Mouse (Mus musculus): ENCODE data around the gene Npdc1. TPM values are rescaled to one million over a fixed set of nuclear protein-coding genes. Genes with fewer than 3 reads are reported as not detected.

Gene Npdc1
- total and polyA plus RNA-seq, 2 experiments from 2014 or later = 234 to 481 TPM

DNA sequence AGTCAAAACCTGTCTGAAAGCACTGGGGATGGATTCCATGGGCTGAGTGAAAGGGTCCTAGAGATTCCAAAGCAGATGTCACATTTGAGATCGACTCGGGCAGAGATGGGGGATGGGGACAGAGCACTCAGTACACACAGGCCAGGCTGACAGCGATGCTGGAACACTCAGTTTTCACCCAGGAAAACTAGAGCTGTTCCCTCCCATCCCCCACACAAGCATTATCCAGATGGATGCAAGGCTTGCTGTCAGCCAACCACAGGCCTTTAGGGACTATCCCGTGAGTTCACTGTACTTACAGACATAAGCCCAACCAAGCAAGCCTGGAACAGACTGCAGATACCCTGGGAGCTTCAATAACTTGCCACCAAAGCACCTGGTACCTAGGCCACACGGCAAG lies 7.9 kb upstream of the Npdc1 start:
- no peak overlapping the region for H3K4me2 ChIP-seq (ENCODE audit: low read depth, low read length, poor library complexity, severe bottlenecking)
- H3K9ac ChIP-seq (replicated peaks; ENCODE audit: low read length, poor library complexity, severe bottlenecking) = no peak overlapping the region
- ATAC-seq (ENCODE audit: low FRiP score) = no peak
- DNase-seq (ENCODE audit: low spot score) = no peak
- H3K36me3 ChIP-seq (ENCODE audit: insufficient read depth, low read length) = no peaks in the 10 kb centered on the region
- TF ChIP-seq CTCF (IDR thresholded peaks at IDR 0.05) = no peak
- 0 out of 2 replicates have a peak, but pooled peaks cover 3% of the 10 kb centered on the region for H3K4me1 ChIP-seq (ENCODE audit: insufficient read depth, low read length)
- WGBS = 76% methylated on average over 5 of the region's 5 CpGs
- no peak overlapping the region for H3K4me3 ChIP-seq (ENCODE audit: low read depth, low read length)
- H3K9me3 ChIP-seq (ENCODE audit: low read length) = no peaks in the 10 kb centered on the region
- H3K27me3 ChIP-seq (ENCODE audit: insufficient read depth, low read length) = peaks cover 12% of the 10 kb centered on the region
- no peak overlapping the region for H3K27ac ChIP-seq (ENCODE audit: low read depth, low read length)

DNA sequence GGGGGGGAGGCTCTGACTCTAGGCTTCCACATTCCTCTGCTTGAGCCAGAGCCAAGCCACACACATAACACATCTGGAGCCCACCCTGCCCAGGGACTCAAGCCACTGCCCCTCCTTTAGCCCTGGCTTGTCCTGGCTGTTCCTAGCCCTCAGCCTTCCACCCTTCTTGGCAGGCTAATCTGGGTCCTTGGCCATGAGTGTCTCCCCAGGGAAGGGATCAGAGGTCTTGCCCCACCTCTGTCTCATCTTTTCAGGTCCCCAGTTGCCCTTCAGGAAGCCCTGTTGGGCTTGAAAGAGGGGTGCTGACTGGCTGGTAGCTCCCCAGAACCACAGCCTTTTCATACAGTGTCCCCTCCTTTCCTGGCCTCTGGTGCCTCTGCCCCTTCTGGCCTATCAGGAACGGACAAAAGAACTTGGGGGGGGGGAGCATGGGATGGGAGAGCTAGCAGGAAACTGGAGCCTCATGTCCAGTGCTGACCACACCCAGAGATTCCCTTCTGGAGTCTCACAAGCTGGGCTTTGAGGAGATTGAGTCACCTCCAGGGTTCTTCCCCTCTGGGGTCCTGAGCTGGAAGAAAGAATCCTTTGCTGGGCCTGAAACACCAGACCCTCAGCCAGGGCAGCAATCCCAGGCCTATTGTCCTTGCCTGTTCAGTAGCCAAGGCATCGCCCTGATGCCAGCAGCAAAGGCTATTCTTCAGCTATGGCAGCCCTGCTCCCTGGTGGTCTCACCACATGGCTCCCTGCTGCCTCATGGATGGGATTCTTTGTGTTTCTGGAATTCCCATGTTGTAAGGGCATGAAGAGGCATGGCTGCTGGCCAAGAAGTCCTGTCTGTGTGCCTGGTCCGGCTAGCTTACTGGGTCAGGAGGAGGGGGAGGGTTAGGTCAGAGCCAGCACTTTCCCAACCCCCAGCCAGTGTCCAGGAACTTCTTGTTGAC lies 4.6 kb upstream of the Npdc1 start:
- ATAC-seq (ENCODE audit: low FRiP score) = peak; percentile 74
- peak overlapping the region; percentile 38; the same call in 1 of the 2 replicates for H3K27ac ChIP-seq (ENCODE audit: low read depth, low read length)
- peaks cover 40% of the 10 kb centered on the region for H3K27me3 ChIP-seq (ENCODE audit: insufficient read depth, low read length)

DNA sequence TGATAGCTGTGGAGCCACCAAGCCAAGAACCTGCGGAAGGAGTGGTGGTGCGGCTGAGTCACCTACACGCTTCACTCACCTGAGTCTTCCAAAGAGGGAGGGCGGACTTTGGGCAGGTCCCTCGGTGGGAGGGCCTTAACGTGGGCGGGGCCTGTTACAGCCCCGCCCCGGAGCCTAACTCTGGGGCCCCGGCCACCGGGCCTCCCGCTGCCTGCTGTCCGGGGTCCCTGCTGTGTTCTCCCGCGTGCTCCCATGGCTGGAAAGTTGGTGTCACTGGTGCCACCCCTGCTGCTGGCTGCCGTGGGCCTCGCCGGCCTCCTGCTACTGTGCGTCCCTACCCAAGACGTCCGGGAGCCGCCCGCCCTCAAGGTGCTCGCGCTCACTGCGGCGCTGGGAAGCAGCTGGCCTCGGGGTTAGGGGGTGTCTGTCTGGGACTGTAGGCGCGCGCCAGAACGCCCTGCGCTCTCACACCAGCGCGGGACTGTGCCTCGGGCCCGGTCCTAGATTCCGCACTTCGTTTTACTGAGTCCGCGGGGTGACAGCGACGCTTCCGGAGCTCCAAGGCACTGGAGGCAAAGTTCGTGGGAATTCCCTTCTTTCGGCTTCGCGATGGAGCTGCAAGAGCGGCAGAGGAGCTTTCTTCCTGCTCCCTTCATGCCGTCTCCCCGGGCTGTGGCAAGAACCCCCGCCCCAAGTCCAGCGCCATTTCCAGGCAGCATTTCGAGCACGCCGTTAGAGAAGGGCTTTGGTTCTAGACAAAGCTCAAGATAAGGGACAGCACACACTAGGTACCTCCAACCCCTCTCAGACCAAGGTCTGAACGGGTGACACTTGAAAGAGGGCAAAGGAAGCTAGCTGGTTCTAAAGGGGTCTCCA lies 3.2 kb upstream of the Npdc1 start, which contains the start of gene Entpd2:
TSS of gene Entpd2 (plus strand) at position 154 of the 876 bp plus-strand sequence.
- peaks cover 13% of the 10 kb centered on the region; the same call in 1 of the 2 replicates for H3K4me1 ChIP-seq (ENCODE audit: insufficient read depth, low read length)
- TF ChIP-seq CTCF (IDR thresholded peaks at IDR 0.05) = peak; percentile 44
- H3K36me3 ChIP-seq (ENCODE audit: insufficient read depth, low read length) = no peaks in the 10 kb centered on the region
- no peak within 1 kb of the TSS; the same call in 1 of the 2 replicates for H3K9ac ChIP-seq (replicated peaks; ENCODE audit: low read length, poor library complexity, severe bottlenecking)
- H3K9me3 ChIP-seq (ENCODE audit: low read length) = no peaks in the 10 kb centered on the region
- H3K4me2 ChIP-seq (ENCODE audit: low read depth, low read length, poor library complexity, severe bottlenecking) = peak within 1 kb of the TSS; percentile 62
- WGBS = 2% methylated on average over 57 of the region's 57 CpGs
- 0 out of 2 replicates have a peak within 1 kb of the TSS, but pooled peaks have one; percentile 19 for H3K27ac ChIP-seq (ENCODE audit: low read depth, low read length)
- peak within 1 kb of the TSS; percentile 34 for H3K4me3 ChIP-seq (ENCODE audit: low read depth, low read length)
- H3K27me3 ChIP-seq (ENCODE audit: insufficient read depth, low read length) = peaks cover 40% of the 10 kb centered on the region
- ATAC-seq (ENCODE audit: low FRiP score) (no peak), DNase-seq (ENCODE audit: low spot score) (peak; percentile 69)

More for the DNA sequence above, 4.6 kb upstream of the Npdc1 start:
- Histone ChIP-seq H3K4me1 (ENCODE audit: insufficient read depth, low read length) (0 out of 2 replicates have a peak, but pooled peaks cover 8% of the 10 kb centered on the region), H3K9me3 (ENCODE audit: low read length) (no peaks in the 10 kb centered on the region), H3K9ac (replicated peaks; ENCODE audit: low read length, poor library complexity, severe bottlenecking) (no peak overlapping the region), H3K36me3 (ENCODE audit: insufficient read depth, low read length) (no peaks in the 10 kb centered on the region), H3K4me3 (ENCODE audit: low read depth, low read length) (no peak overlapping the region), H3K4me2 (ENCODE audit: low read depth, low read length, poor library complexity, severe bottlenecking) (no peak overlapping the region)
- TF ChIP-seq CTCF (IDR thresholded peaks at IDR 0.05) = no peak
- WGBS = 15% methylated on average over 3 of the region's 3 CpGs
- peak; percentile 86 for DNase-seq (ENCODE audit: low spot score)

DNA sequence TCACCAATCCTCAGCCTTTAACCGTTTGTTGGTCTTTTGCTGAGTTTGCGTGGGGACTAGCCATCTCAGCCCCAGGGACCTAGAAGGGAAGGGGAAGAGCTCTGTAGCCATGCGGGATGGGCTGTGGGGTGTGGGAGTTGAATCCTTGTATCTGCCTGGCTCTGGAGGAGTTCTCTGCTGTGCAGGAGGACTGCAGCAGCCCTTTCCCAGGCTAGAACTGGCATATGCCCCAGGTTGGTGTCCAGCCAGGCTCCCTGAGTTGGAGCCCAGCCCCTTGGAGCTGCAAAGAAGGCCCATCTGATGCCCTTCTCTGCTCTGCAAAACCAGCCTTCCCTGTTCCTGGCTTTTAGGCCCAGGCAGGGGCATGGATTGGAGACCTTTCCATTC lies 2.6 kb upstream of the Npdc1 start:
- peaks cover 40% of the 10 kb centered on the region for H3K27me3 ChIP-seq (ENCODE audit: insufficient read depth, low read length)

DNA sequence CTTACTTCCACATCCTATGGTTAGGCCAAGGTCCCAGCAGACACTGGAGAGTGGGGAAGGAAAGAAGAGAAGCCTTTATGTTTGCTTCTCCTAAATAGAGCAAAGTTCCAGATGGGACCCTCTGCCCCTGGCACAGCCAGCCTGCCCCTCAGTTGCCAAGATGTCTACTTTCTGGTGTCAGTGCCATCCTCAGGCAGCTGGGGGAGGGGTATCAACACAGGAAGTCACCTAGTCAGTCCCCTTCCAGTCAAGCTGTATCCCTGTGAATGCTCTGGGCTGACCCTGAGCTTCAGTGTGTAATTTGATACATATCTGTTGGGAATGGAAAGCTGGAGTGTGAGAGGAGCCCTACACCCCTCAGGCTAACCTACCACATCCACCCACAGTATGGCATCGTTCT lies 2.1 kb upstream of the Npdc1 start:
- no peak for DNase-seq (ENCODE audit: low spot score)
- peaks cover 13% of the 10 kb centered on the region; the same call in 1 of the 2 replicates for H3K4me1 ChIP-seq (ENCODE audit: insufficient read depth, low read length)
- no peak overlapping the region for H3K9ac ChIP-seq (replicated peaks; ENCODE audit: low read length, poor library complexity, severe bottlenecking)
- no peaks in the 10 kb centered on the region for H3K9me3 ChIP-seq (ENCODE audit: low read length)
- WGBS = 60% methylated on average over 1 of the region's 1 CpGs
- no peak for ATAC-seq (ENCODE audit: low FRiP score)
- no peak overlapping the region for H3K27ac ChIP-seq (ENCODE audit: low read depth, low read length)
- TF ChIP-seq CTCF (IDR thresholded peaks at IDR 0.05) = no peak
- H3K27me3 ChIP-seq (ENCODE audit: insufficient read depth, low read length) = peaks cover 40% of the 10 kb centered on the region
- H3K36me3 ChIP-seq (ENCODE audit: insufficient read depth, low read length) = no peaks in the 10 kb centered on the region
- no peak overlapping the region for H3K4me3 ChIP-seq (ENCODE audit: low read depth, low read length)
- H3K4me2 ChIP-seq (ENCODE audit: low read depth, low read length, poor library complexity, severe bottlenecking) = no peak overlapping the region

More for the DNA sequence above, 2.6 kb upstream of the Npdc1 start:
- H3K27ac ChIP-seq (ENCODE audit: low read depth, low read length) = no peak overlapping the region
- peak; percentile 36 for DNase-seq (ENCODE audit: low spot score)
- H3K4me1 ChIP-seq (ENCODE audit: insufficient read depth, low read length) = peaks cover 13% of the 10 kb centered on the region; the same call in 1 of the 2 replicates
- WGBS = 27% methylated on average over 3 of the region's 3 CpGs
- H3K4me2 ChIP-seq (ENCODE audit: low read depth, low read length, poor library complexity, severe bottlenecking) = peak overlapping the region; percentile 62
- no peak for ATAC-seq (ENCODE audit: low FRiP score)
- H3K9me3 ChIP-seq (ENCODE audit: low read length) = no peaks in the 10 kb centered on the region
- no peak overlapping the region for H3K9ac ChIP-seq (replicated peaks; ENCODE audit: low read length, poor library complexity, severe bottlenecking)
- no peak for TF ChIP-seq CTCF (IDR thresholded peaks at IDR 0.05)
- H3K4me3 ChIP-seq (ENCODE audit: low read depth, low read length) = peak overlapping the region; percentile 34
- no peaks in the 10 kb centered on the region for H3K36me3 ChIP-seq (ENCODE audit: insufficient read depth, low read length)

Measured in midbrain, postnatal 0 days (tissue).